Mouse (Mus musculus) right cerebral cortex, postnatal 10 days (tissue): ENCODE measurements at regions not wholly inside any gene's neighbourhood (a gene's known extent, or its start where the extent isn't known, plus 50 kb on each side); places are given as distances from the start of the nearest gene placed in this dataset.
"Not testable (repeated sequence)": the region's sequence is repeated elsewhere in the genome, so short reads cannot be mapped to it uniquely, and the experiment has no call there.

Experiments used
- DNase-seq, 2 experiments: peaks; one replicate each; pipeline ENCODE4 v3.0.0; 2021; ENCODE audit warnings: low spot score in 2 of 2

GRCm38 (mm10) chr10:69044171-69044651 lies 107.0 kb upstream of the Rhobtb1 start:
- no peak for DNase-seq

- no peak for DNase-seq
These were observed 106.0 kb upstream of the Rhobtb1 start for GRCm38 (mm10) chr10:69045275-69045674.

- DNase-seq, result no peak
These were observed 105.2 kb upstream of the Rhobtb1 start for GRCm38 (mm10) chr10:69046008-69046555.

- DNase-seq, result no peak
These were observed 73.2 kb upstream of the Rhobtb1 start for GRCm38 (mm10) chr10:69078008-69078407.

- DNase-seq, result no peak
These were observed 65.0 kb upstream of the Rhobtb1 start for GRCm38 (mm10) chr10:69086184-69086583.

- no peak for DNase-seq
These were observed 59.4 kb upstream of the Rhobtb1 start for GRCm38 (mm10) chr10:69091872-69092271.

- no peak for DNase-seq
These were observed 51.2 kb upstream of the Rhobtb1 start for GRCm38 (mm10) chr10:69100021-69100420.

- not testable (repeated sequence) for DNase-seq
These were observed 50.5 kb upstream of the Rhobtb1 start for GRCm38 (mm10) chr10:69100742-69101141.
